Mouse (Mus musculus) layer of hippocampus, adult 11-12 months (tissue): ENCODE measurements at regions not wholly inside any gene's neighbourhood (a gene's known extent, or its start where the extent isn't known, plus 50 kb on each side); places are given as distances from the start of the nearest gene placed in this dataset.

Experiments used
- DNase-seq: peaks from one replicate; pipeline ENCODE4 v3.0.0; 2022; ENCODE audit warnings: low spot score

DNA sequence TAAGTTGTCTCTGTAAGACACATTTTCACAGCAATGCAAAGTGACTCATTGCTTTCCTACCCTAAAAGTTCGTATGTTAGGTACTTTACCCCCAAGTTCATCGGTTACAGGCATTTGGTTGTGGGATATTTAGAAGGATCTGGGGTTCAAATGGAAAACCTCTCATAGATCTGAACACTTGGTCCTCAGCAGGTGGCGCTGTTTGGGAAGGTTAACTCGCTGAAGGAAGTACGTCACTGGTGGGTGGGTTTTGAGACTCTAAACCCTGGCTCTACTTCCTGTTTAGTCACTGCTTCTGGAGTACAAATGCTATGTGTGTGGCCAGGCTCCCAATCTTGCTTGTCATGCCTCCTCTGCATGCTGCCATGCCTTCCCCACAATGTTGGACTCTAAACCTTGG, 284.0 kb upstream of the Castor2 start:
- DNase-seq = no peak

GRCm38 (mm10) chr5:133814436-133814835, 285.1 kb upstream of the Castor2 start:
- peak; percentile 18 for DNase-seq

DNA sequence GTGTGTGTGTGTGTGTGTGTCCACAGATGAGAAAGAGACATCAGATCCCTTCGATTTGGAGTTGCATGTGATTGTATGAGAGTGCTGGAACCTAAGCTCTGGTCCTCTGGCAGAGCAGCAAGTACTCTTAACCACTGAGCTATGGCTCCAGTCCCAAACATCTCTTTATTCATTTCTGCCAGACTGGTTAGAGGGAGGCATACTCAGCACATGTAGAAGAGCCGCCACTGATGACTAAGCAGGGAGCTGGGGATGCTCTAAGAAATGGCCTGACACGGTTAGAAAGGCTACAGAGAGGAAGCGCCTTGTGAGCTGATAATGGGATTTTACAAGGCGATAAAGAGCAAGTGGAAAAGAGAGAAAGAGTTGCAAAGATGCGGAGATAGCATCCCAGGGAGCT, 287.3 kb upstream of the Castor2 start:
- DNase-seq = no peak

GRCm38 (mm10) chr5:133806891-133807290, 292.6 kb upstream of the Castor2 start:
- peak; percentile 36 for DNase-seq

- DNase-seq = no peak
Measured at GRCm38 (mm10) chr5:133802001-133802400, 297.5 kb upstream of the Castor2 start.

DNA sequence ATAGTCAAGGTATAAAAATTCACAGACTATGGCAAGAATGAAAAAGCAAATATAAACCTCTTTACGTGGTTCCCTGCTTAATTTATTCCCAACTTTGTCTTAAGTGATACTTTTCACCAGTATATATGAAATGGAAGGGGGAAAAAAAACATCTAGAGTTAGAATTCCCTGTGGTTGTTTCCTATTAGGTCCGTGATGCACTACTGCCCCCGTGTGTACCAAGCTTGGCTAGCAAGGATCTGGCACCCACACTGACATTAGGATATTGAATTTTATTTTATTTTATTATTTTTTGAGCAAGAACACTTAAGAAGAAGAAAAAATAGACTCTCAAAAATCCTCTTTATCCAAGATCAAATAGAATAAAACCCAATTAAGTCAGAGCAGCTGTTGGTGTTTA, 303.9 kb upstream of the Castor2 start:
- peak; percentile 57 for DNase-seq

DNA sequence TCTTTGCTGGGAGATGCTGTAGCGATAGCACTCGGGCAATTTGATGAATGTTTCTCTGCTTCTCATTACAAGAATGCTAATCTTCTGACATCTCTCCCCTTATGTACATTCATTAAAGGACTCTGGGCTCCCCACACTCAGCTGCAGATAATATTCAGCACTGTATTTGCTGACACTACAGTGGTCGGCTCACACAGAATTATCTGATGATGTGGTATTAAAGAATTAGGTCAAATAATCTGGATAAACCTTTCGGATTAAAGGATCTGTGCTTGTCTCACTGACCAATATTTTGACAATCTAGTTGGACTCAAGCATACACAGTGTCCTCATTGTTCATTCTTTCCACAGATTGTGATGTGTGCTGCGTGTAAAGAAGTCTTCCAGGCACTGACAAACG, 308.8 kb upstream of the Castor2 start:
- no peak for DNase-seq

GRCm38 (mm10) chr5:133788006-133788405, 311.5 kb upstream of the Castor2 start:
- no peak for DNase-seq

DNA sequence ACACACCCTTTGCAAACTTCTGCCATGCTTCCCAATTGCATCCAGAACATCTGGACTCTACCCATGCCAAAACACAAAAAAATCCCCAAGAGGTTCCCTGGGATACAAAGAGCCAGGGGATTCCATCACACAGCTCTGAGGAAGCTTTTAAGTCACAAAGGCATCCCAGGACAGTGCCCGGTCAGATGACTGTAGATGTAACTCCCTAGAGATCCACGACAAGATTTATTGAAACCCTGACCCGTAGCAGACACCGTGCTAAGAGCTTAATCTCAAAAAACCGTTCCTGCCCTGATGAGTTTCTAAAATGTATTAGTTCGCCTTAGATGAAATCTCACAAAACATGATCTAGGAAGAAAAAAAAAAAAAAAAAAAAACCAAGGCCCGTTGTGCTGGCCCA, 312.0 kb upstream of the Castor2 start:
- no peak for DNase-seq

- no peak for DNase-seq
Measured at GRCm38 (mm10) chr5:133776591-133776990, 322.9 kb upstream of the Castor2 start.

DNA sequence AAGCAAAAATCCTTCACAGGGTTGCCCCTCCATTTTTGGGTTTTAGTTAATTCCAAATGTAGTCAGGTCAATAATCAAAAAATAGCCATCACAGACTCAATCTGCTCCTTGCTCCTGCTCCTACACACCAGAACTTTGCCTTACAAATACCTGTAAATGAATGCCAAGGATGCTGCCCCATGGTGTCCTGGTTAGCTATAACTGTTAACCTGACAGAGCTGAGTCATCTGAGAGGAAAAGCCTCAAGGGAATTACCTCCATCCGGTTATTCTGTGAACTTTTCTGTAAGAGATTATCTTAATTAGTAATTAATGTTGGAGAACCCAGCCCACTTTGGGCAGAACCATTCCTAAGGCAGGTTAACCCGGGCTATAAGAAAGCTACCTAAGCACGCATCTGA, 325.4 kb upstream of the Castor2 start:
- no peak for DNase-seq

- no peak for DNase-seq
Measured at GRCm38 (mm10) chr5:133768856-133769255, 330.7 kb upstream of the Castor2 start.

- DNase-seq = no peak
Measured at GRCm38 (mm10) chr5:133757817-133758216, 341.7 kb upstream of the Castor2 start.

GRCm38 (mm10) chr5:133754180-133754579, 345.3 kb upstream of the Castor2 start:
- DNase-seq = no peak

GRCm38 (mm10) chr5:133753461-133754160, 345.9 kb upstream of the Castor2 start:
- peak; percentile 16 for DNase-seq

- no peak for DNase-seq
Measured at GRCm38 (mm10) chr5:133746960-133747359, 352.6 kb upstream of the Castor2 start.

- DNase-seq = no peak
Measured at GRCm38 (mm10) chr5:133746411-133746810, 353.1 kb upstream of the Castor2 start.

DNA sequence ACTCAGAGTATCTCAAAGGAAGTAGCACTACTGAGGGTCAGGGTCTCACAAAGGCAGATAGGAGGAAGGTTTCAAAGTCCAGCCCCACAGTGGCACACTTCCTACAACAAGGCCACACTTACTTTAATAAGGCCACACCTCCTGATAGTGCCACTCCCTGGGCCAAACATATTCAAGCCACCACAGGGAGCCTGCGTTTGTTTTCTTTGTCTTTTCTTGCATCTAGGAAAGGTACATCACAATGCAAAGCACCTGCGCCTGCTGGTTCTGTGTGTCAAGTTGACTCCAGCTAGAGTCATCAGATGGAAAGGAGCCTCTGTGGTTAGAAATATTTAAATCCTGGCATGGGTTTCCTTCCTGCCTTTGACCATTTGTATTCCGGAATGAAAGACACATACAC, 355.4 kb upstream of the Castor2 start:
- DNase-seq = no peak

GRCm38 (mm10) chr5:133743606-133744005, 355.9 kb upstream of the Castor2 start:
- no peak for DNase-seq

GRCm38 (mm10) chr5:133731871-133732270, 367.6 kb upstream of the Castor2 start:
- DNase-seq = no peak

- peak; percentile 2 for DNase-seq
Measured at GRCm38 (mm10) chr5:133718187-133719078, 381.1 kb upstream of the Castor2 start.

- DNase-seq = no peak
Measured at GRCm38 (mm10) chr5:133715830-133716229, 383.7 kb upstream of the Castor2 start.

- DNase-seq = no peak
Measured at GRCm38 (mm10) chr5:133712652-133713051, 386.9 kb upstream of the Castor2 start.
